Mouse (Mus musculus) liver, embryonic 16.5 days (tissue): ENCODE measurements around the gene Ncaph. TPM values are rescaled to one million over a fixed set of nuclear protein-coding genes. Genes with fewer than 3 reads are reported as not detected.
A peak's percentile ranks its signal among the peaks of the same experiment; 100 is the strongest.

ENCODE experiments used
- ATAC-seq: fragments of 200-750 bp; cut with Nextera tagmentation; 2 replicates; pipeline ENCODE4 v1.8.0; 2017; ENCODE audit warnings: low read depth, mild to moderate bottlenecking, moderate number of reproducible peaks, moderate library complexity
- H3K27ac ChIP-seq: fragments of 300-500 bp; sonication (generic); 2 replicates; pipeline ENCODE4 v1.5.1; 2014; ENCODE audit warnings: mild to moderate bottlenecking, low read length
- H3K27me3 ChIP-seq: fragments of 300-500 bp; sonication (generic); 2 replicates; pipeline ENCODE4 v1.6.1; 2014; ENCODE audit warnings: low read depth, low read length, mixed read lengths; ENCODE audit not compliant: control insufficient read depth, insufficient read depth
- H3K36me3 ChIP-seq: fragments of 300-500 bp; sonication (generic); 2 replicates; pipeline ENCODE4 v1.6.1; 2014; ENCODE audit warnings: mild to moderate bottlenecking; ENCODE audit not compliant: control insufficient read depth, insufficient read depth
- H3K4me1 ChIP-seq: fragments of 300-500 bp; sonication (generic); 2 replicates; pipeline ENCODE4 v1.6.1; 2014; ENCODE audit warnings: low read depth, low read length, mixed read lengths; ENCODE audit not compliant: control insufficient read depth
- H3K4me2 ChIP-seq: fragments of 300-500 bp; sonication (generic); 2 replicates; pipeline ENCODE4 v1.6.1; 2014; ENCODE audit warnings: low read depth, low read length, mixed read lengths
- H3K4me3 ChIP-seq: fragments of 300-500 bp; sonication (generic); 2 replicates; pipeline ENCODE4 v1.5.1; 2014; ENCODE audit warnings: low read depth, mild to moderate bottlenecking, low read length
- H3K9ac ChIP-seq: fragments of 300-500 bp; sonication (generic); 2 replicates; pipeline ENCODE4 v1.6.1; 2014; ENCODE audit warnings: low read depth, low read length
- H3K9me3 ChIP-seq: fragments of 300-500 bp; sonication (generic); replicated peaks from 2 replicates; pipeline ENCODE4 v1.6.1; 2016; ENCODE audit warnings: low read length; ENCODE audit not compliant: control insufficient read depth
- WGBS: fragments of 180-500 bp; shearing (Covaris S2); extraction: QIAGEN DNeasy Blood & Tissue Kit; methylation state at CpG from one replicate; pipeline ENCODE4 v1.1.7; 2014; ENCODE audit not compliant: insufficient replicate concordance; 5-methylcytosine and 5-hydroxymethylcytosine counted together
- polyA plus RNA-seq: library from polyadenylated mRNA; unstranded; fragments of >200 nt; fragmentation: Nextera tagmentation; extraction: Ambion mirVana; gene quantifications from 2 replicates; pipeline ENCODE4 v1.2.1, GENCODE M21; 2015

Gene Ncaph
- polyA plus RNA-seq, 1 experiment from 2014 or later = 54.8 TPM

DNA sequence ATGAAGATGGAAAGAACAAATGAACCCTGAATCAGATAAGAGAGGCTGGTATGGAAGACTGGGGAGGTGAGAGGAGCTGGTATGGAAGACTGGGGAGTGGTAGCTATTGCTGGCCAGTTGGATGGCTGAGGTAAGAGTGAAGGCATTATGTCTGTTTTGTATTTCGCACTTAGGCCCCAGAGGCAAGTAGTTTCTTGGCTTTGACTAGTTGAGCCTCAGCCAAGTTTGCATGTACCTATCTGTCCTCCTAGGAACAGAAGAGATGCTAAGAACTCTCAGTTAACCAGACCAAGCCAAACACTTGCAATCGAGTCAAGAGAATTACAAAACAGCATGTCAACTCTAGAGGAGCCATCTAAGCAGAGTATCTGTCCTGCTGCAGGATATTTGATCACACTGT is 59.6 kb downstream of the Ncaph start:
- H3K36me3 ChIP-seq = no peaks in the 10 kb centered on the region
- no peak overlapping the region for H3K9ac ChIP-seq
- H3K4me3 ChIP-seq = no peak overlapping the region
- H3K27me3 ChIP-seq = no peaks in the 10 kb centered on the region
- no peak overlapping the region for H3K4me2 ChIP-seq
- H3K9me3 ChIP-seq = no peaks in the 10 kb centered on the region
- WGBS = 89% methylated on average over 2 of the region's 2 CpGs
- peaks cover 11% of the 10 kb centered on the region for H3K4me1 ChIP-seq
- no peak for ATAC-seq
- H3K27ac ChIP-seq = no peak overlapping the region

DNA sequence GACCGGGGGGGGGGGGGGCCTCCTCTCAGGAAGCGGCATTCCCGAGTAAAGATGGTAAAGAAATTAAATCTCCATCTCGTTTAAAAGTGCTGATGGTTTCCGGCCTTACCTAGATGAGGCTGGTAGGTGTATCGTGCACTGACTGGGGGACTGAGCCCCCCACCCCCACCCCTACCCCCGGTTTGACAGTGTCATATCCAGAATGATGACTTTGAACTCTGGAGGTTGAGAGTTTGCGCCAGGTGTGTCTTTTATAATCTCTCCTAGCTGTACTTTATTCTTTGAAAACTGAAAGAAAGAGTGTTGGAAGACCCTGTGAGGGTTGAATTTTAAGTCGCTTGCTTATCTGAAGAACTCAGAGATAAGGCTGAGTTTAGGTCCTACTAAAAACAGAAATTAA is 62.9 kb downstream of the Ncaph start:
- Histone ChIP-seq H3K9me3 (no peaks in the 10 kb centered on the region), H3K4me1 (peaks cover 11% of the 10 kb centered on the region), H3K27ac (peak overlapping the region; percentile 57), H3K36me3 (no peaks in the 10 kb centered on the region), H3K4me2 (peak overlapping the region; percentile 83), H3K27me3 (no peaks in the 10 kb centered on the region), H3K4me3 (peak overlapping the region; percentile 84), H3K9ac (peak overlapping the region; percentile 86)
- 4% methylated on average over 9 of the region's 9 CpGs for WGBS
- peak; percentile 3; the same call in 1 of the 2 replicates for ATAC-seq

DNA sequence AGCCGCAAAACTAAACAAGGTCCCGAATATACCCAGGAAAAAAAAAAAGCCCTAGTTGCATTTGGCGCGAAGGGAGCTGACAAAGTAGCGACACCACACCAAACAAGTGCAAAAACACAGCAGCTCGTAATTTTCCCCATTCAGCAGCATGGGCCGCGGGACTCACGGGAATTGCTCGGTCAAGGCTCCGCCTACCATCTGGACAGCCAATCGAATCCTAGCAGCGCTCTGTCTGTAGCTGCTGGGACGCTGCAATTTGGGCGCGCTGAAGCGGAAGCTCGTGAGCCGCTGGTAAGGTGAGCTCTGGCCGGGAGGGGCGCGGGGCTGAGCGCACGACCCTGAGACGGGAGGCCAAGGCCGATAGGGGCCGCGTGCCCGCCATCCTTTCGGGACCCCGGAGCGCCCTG is 63.3 kb downstream of the Ncaph start, which contains the start of gene Blvra:
Blvra (plus strand) TSS at position 231 of the 407 bp plus-strand sequence.
- Histone ChIP-seq H3K9ac (peak within 1 kb of the TSS; percentile 86), H3K4me2 (peak within 1 kb of the TSS; percentile 83), H3K36me3 (no peaks in the 10 kb centered on the region), H3K9me3 (no peaks in the 10 kb centered on the region), H3K4me3 (peak within 1 kb of the TSS; percentile 84), H3K27me3 (no peaks in the 10 kb centered on the region), H3K27ac (peak within 1 kb of the TSS; percentile 57), H3K4me1 (peaks cover 11% of the 10 kb centered on the region)
- ATAC-seq = peak; percentile 99
- WGBS = under 1% methylated on average over 27 of the region's 32 CpGs

DNA sequence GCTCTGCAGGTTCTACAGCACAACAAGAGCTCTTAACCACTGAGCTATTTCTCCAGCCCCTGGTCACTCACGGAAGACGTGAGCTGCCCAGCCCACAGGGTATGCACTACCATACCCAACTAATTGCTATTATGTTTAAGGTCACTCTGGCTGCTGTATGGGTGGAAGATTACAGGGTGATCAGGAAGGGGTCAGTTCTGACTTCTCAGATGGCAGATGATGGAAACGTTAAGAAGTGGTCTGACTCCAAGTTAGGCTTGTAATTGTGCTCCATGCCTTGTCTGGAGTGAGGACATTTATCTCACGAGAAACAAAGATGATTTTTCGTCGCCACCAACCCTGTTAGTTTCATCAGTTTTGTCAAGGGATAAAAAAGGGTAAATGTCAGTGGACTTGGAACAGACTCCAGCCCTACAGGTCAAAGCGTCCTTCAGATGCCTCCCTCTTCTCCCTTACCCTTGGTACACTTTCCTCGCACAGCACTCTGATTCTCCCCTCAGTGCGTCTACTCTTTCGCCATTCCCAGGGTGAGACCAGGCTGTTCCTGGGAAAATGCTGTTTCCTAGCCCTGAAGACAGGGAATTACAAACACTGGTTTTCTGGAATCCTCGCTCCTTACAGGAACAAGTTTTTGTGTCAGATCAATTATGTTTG is 63.8 kb downstream of the Ncaph start:
- 19% methylated on average over 11 of the region's 11 CpGs for WGBS
- H3K27ac ChIP-seq = peak overlapping the region; percentile 1; the same call in 1 of the 2 replicates

DNA sequence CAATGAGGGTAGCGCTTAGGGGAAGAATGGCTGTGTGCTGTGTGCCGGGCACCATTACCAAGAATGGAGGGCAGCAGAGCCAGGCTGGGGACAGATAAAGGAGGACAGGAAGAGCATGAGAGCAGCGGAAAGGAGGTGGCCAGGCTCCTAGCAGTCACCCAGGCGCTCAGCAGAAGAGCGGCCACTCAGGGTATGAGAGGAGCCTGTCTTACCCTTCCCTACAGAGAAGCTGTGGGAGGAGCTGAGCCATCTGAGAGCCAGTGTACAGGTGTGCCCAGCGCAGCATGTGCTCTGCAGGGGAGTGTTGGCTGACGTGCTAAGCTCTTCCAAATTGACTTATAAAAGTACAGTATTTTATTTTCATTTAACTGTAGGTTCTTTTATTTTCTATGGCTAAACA is 64.9 kb downstream of the Ncaph start:
- Histone ChIP-seq H3K4me1 (peaks cover 11% of the 10 kb centered on the region), H3K36me3 (no peaks in the 10 kb centered on the region), H3K4me3 (no peak overlapping the region), H3K9ac (no peak overlapping the region), H3K27ac (no peak overlapping the region), H3K27me3 (no peaks in the 10 kb centered on the region), H3K9me3 (no peaks in the 10 kb centered on the region), H3K4me2 (no peak overlapping the region)
- ATAC-seq = no peak
- whole genome bisulfite sequencing = 63% methylated on average over 7 of the region's 7 CpGs

More for the DNA sequence above, 63.8 kb downstream of the Ncaph start:
- Histone ChIP-seq H3K36me3 (no peaks in the 10 kb centered on the region), H3K4me1 (peaks cover 11% of the 10 kb centered on the region), H3K9ac (peak overlapping the region; percentile 86), H3K9me3 (no peaks in the 10 kb centered on the region), H3K4me3 (peak overlapping the region; percentile 84), H3K27me3 (no peaks in the 10 kb centered on the region), H3K4me2 (peak overlapping the region; percentile 83)
- ATAC-seq = no peak

DNA sequence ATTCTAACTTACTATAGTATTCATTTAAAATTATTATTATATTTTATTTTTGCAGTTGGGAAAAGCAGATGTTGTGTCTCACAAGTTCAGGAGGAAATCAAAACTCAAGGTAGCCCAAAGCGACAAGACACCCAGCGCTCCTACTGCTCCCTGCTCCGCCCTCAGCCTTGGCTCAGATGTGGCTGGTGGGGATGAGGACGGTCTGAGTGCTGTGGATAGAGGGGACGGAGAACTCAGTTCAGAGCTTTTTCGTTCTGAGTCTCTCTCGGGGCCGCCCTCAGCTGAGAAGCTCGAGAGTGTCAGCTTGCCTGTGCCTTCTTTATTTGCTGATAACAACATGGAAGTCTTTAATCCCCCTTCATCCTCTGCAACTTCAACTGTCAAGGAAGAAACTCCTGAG is 72.3 kb downstream of the Ncaph start:
- ATAC-seq = no peak
- no peaks in the 10 kb centered on the region for H3K4me1 ChIP-seq
- H3K9me3 ChIP-seq = no peaks in the 10 kb centered on the region
- no peak overlapping the region for H3K4me2 ChIP-seq
- H3K9ac ChIP-seq = no peak overlapping the region
- H3K27me3 ChIP-seq = no peaks in the 10 kb centered on the region
- H3K36me3 ChIP-seq = peaks cover 5% of the 10 kb centered on the region
- 83% methylated on average over 9 of the region's 9 CpGs for WGBS
- no peak overlapping the region for H3K27ac ChIP-seq
- no peak overlapping the region for H3K4me3 ChIP-seq

Other genes starting within 250 kb of the Ncaph start
- gene Sppl2a, start 200.7 kb downstream of the Ncaph start, polyA plus RNA-seq = 22.0 and 23.4 TPM in 2 replicates
- 4.3 and 5.0 TPM in 2 replicates for gene Ap4e1, start 125.2 kb downstream of the Ncaph start, polyA plus RNA-seq
- gene Blvra, start 63.3 kb downstream of the Ncaph start, polyA plus RNA-seq = 47.0 and 49.3 TPM in 2 replicates
- 21.7 and 21.9 TPM in 2 replicates for gene Itpripl1, start 9.5 kb upstream of the Ncaph start, polyA plus RNA-seq
- 0.68 and 0.70 TPM in 2 replicates for gene 1810024B03Rik, start 74.3 kb upstream of the Ncaph start, polyA plus RNA-seq
- gene Snrnp200, start 74.4 kb upstream of the Ncaph start, polyA plus RNA-seq = 23.3 and 28.2 TPM in 2 replicates
- gene Ciao1, start 113.9 kb upstream of the Ncaph start, polyA plus RNA-seq = 34.7 and 39.8 TPM in 2 replicates
- 10.3 and 10.7 TPM in 2 replicates for gene Tmem127, start 114.0 kb upstream of the Ncaph start, polyA plus RNA-seq
- 32.7 and 34.9 TPM in 2 replicates for gene Stard7, start 136.3 kb upstream of the Ncaph start, polyA plus RNA-seq
- 1.8 and 2.2 TPM in 2 replicates for gene Dusp2, start 202.2 kb upstream of the Ncaph start, polyA plus RNA-seq
- gene Astl, start 204.7 kb upstream of the Ncaph start, polyA plus RNA-seq = not detected in 2 replicates
- gene Adra2b, start 229.3 kb upstream of the Ncaph start, polyA plus RNA-seq = 16.7 and 19.2 TPM in 2 replicates